ENCODE assay signal across 1 mouse cellular context in the genomic region with DNA sequence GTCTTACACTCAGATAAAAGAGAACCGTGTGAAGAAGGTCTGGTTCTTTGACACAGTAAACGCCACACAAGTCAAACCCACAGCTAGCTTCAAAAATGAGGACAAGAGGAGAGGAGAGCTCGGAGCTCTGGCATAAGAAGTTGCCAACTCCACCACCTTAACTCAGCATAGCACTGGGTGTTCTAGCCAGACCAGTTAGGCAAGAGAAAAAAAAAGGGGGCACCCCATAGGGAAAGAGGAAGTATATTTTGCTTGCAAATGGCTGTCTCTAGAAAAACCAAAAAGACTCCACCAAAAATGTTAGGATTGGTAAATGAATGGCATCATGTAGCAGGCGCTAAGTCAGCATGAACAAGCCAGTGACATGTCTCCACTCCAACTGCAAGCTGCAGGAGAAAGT.
TF ChIP-seq lines count a peak whose summit lies in the region.

No protein-coding gene starts in this region.

TF ChIP-seq in CH12.LX, 34 proteins besides CTCF, POLR2A, EP300 and RAD21:
- TF ChIP-seq ZNF384 (IDR thresholded peaks at IDR 0.05; ENCODE audit: low read depth, low read length) (peak; percentile 67), MAFK (IDR thresholded peaks at IDR 0.05; ENCODE audit: insufficient replicate concordance, low read length) (peak; percentile 48; the same call in 1 of the 2 replicates), USF2 (conservative IDR thresholded peaks at IDR 0.05; ENCODE audit: low read depth, low read length) (no peak), JUN (IDR thresholded peaks at IDR 0.05; ENCODE audit: insufficient read depth, low read depth, low read length) (no peak)
TF ChIP-seq in CH12.LX: peak in this region for 2.
